Mouse (Mus musculus): ENCODE measurements around the gene Mcoln3.

Gene Mcoln3

DNA sequence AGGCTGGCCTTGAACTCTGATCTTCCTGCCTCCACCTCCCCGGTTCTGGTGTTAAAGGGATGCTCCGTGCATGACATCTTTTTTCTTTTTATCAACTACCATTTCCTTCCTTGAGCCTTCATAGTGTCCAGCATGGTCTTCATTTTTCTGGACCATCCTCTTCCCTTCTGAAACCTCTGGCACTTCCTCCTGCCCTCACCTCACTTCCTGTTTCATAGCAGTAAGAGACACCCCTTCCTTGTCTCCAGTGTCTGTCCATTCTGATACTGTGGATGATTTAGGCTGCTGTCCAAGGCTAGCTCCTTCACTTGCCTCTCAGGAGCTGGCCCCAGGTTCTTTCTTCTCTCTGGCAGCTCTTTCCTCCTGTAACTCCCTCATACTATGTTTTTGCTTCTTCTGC lies 18.2 kb downstream of the Mcoln3 start:
- DNase-seq = no peak

DNA sequence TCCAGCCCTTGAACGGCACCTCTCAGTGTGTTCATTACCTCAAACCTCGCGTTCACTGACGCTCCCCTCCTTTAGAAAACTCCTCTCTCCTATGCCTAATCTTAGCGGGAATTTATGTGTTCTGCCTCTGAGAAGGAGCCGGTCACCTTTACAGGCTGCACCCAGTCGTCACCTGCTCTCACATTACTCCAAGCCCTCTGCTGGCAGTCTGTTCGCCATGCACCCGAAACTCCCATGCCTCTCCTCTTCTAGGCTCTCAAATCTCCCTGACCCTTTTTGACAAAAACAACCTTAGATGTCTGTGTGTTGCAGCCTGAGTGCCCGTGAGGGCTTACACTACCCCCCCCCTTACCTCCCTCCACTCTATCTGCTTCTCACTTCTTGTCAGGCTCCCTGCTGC lies 19.2 kb downstream of the Mcoln3 start:
- no peak for DNase-seq

GRCm38 (mm10) chr3:146140276-146140675 lies 23.0 kb downstream of the Mcoln3 start:
- no peak for DNase-seq

- DNase-seq = no peak
Measured at GRCm38 (mm10) chr3:146142523-146142922, 25.3 kb downstream of the Mcoln3 start.

GRCm38 (mm10) chr3:146145501-146145900 lies 28.3 kb downstream of the Mcoln3 start:
- no peak for DNase-seq

GRCm38 (mm10) chr3:146146131-146146530 lies 28.9 kb downstream of the Mcoln3 start:
- no peak for DNase-seq

DNA sequence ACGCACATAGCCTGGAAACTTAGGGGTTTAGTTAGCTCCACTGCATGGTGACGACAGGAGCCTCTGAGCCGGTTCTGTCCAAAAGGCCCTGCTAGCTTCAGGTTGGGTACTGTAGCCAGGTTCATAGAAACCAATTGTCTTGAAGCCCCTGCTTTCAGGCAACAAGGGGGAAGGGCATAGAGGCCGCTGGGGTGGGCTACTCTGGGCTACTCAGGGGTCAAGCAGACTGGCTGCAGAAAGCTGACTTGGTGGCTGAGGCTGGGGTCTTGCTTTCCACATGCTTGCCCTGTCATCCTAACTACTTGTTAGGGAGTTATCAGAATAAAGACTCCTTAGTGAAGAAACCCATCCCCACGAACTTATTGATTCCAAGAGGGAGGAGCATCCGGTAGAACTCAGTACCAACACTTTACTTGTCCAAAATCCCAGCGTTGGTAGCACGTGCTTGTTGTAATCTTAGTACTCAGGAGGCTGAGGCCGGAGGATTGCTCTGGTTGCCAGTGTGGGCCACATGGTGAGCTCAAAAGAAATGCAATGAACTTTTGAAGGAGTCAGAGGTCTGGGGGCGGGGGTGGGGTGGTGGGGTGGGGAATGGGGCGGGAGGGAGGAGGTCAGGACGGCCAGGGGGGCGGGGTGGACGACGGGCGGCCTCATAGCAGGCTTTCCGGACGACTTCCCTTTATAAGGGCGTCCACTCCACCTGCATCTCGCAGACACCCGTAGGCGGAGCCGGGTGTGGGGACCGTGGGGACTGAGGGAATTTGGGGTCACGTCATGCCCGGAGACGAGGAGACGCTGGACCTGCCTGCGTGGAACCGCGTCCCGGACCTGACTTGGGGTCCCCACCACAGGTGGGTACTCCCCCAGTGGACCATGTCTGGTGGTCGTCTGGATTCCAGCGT lies 32.2 kb downstream of the Mcoln3 start, which contains the start of gene Mcoln2:
Gene Mcoln2 (plus strand): TSS at position 678 of the 902 bp plus-strand sequence.
- DNase-seq = no peak

GRCm38 (mm10) chr3:146150058-146150400 lies 32.8 kb downstream of the Mcoln3 start:
- DNase-seq = no peak

GRCm38 (mm10) chr3:146150560-146150959 lies 33.3 kb downstream of the Mcoln3 start:
- DNase-seq = no peak

DNA sequence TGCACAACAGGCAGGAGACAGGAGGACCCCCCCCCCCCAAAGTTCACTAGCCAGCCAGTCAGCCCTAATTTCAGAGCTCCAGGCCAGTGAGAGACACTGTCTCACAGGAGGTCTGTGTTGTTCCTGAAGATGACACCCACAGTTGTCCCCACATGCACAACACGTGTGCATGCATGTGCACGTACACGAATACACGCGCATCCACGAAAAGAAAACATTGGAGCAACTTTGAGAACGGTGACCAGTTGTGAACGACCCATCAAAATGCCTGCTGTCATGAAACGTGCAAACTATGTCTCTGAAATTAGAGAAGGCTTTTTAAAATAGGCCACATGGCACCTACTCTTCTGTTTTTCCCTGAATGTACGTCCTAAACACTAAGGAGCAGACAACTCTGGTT lies 34.1 kb downstream of the Mcoln3 start:
- no peak for DNase-seq

GRCm38 (mm10) chr3:146151755-146152154 lies 34.5 kb downstream of the Mcoln3 start:
- DNase-seq = no peak

- no peak for DNase-seq
Measured at GRCm38 (mm10) chr3:146152348-146152747, 35.1 kb downstream of the Mcoln3 start.

DNA sequence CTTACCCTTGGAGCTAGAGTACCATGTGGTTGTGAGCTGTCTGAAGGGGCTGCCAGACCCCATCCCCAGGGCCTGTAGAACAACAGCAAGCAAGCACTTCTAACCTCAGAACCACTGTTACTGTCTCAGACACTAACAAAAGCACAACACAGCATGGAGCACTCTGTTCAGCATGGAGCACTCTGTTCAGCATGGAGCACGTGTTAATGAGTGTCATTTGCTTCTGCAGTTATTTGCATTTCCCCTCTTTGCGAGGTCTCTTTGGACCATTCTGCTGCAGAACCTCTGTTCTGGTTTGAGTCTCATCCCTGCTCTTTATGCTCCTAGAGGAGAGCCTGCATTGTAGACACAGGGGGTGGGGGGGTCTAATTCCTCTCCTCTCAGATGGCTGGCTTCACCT lies 35.7 kb downstream of the Mcoln3 start:
- no peak for DNase-seq

DNA sequence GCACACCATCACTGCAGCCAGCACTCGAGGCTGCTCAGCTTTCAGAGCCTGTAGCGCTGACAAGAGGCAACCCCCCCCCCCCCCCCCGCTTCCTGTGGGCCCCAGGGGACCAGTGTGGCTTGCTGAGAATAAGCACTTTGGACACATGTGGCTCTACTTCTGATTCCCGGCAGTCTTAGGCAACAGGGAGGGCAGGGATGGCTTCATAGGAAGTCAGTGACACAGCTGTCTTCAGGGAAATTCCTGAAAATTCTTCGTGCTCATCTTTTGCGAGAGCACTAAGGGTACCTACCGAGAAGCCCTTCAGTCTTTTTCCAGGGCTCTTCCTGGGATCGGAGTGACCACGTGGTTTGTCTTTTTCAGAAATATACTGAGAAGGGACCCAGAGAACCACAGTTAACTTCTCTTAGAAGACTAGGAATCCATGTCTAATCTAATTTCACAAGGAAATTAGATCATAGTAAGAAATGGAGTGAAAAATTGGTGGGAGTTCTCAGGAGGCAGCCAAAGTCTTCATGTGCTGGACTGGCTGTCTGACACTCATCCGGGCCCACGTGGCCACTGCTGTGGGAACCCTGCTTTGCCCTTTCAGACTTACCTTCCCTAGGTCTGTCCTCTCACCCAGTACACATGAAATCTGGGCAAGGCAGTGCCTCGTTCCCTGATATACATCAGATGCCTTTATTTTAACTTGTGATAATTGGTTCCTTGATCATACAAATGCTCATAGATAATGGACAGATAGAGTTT lies 36.8 kb downstream of the Mcoln3 start:
- DNase-seq = no peak

GRCm38 (mm10) chr3:146155628-146156576 lies 38.7 kb downstream of the Mcoln3 start:
- DNase-seq = no peak

DNA sequence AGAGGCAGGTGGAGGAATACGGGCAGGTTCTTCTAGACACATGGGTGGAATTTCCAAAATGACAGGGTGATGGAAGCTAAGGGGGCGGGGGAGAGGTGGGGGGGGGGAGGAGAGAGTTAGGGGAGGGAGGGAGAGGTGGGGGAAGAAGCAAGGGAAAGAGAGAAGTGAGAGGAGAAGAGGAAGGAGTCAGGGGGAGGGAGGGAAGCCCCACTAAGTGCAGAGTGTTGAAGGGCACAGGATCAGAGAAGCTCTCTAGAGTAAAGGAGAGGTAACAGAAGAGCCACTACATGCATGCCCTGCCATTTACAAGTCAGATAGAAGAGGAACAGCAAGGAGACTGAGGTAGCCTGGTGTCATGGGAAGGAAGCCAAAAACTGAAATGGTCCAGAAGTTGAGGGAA lies 39.6 kb downstream of the Mcoln3 start:
- DNase-seq = no peak

DNA sequence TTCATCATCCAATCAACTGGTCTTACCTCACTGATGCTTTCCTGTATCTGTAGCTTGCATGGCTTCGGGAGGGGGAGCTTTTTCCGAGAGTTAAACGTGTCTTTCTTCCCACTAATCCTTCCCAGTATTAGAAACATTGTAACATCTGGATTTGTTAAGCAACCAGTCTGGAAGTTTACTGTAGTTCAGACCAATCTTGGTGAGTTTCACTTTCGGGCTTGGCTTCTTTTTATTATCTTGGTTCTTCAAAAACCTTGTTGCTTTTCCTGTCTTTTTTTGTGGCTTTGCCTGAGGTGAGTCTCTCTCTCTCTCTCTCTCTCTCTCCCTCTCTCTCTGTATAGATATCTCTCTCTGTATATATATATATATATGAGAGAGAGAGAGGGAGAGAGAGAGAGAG lies 40.8 kb downstream of the Mcoln3 start:
- DNase-seq = no peak

DNA sequence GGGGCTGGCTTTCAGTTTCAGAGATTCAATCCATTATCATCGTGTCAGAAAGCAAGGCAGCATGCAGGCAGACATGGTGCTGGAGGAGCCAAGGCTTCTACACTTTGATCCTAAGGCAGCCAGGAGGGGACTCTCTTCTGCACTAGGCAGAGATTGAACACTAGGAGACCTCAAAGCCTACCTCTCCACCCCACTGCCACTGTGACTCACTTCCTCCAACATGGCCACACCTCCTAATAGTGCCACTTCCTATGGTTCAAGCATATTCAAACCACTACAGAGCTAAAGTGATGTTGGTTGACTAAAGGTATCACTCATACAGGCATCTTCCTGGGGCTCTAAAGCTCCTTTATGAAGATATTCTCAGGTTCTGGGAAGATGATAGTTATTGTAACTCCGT lies 42.1 kb downstream of the Mcoln3 start:
- DNase-seq = no peak

GRCm38 (mm10) chr3:146162197-146162596 lies 44.9 kb downstream of the Mcoln3 start:
- no peak for DNase-seq

DNA sequence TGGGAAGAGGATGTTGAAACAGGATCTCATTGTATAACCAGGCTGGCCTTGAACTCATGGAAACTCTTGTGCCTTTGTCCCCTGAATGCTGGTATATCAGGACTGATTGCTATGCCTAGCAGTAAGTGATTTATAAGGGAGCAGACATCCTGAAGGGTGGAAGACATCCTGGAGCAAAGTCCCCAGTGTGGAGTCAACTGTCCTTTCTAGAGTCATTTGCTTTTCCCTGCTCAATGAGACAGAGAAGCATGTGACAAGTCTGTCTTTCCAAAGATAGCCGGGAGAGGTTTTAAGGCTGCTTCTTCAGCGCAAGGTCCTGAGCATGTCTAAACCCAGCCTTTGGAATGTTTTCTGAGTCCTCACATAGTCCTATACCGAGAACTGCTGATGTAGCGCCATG lies 52.1 kb downstream of the Mcoln3 start:
- no peak for DNase-seq

DNA sequence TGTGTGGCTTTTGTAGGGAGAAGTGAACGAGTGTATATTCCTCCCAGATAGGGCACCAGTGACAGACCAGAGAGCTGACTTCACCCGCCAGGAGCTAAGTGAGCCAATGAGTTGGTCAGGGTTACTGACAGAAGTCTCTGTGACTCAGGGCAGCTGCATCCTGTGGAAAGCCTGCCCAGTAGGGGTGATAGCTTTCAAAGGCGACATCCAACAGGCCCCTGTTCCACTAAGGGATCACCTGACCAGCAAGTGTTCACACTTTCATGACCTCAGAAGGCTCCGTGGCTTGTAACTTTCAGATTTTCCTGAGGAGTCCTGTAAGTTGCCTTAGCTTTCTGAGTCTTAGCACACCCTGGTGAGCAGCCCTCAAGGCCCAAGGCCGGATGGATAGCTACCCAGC lies 55.8 kb downstream of the Mcoln3 start:
- no peak for DNase-seq

DNA sequence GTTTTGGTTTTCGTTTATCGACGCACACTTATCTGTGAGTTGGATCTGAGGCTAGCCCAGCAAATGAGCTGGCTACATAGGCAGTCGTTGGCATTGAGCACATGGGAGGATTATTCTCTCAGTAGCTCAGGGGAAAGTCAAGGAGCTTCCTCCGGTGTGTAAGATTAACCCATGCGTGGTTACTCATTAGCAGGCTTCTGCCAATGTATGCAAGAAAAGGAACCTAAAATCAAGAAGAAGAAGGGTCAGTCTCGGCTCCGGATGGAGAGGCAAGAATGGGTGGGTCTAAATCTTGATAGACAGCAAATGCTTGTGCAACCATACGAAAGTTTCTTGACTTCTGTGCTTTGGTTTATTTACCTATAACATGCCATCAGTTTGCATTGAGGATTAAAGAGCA lies 57.0 kb downstream of the Mcoln3 start:
- DNase-seq = no peak

DNA sequence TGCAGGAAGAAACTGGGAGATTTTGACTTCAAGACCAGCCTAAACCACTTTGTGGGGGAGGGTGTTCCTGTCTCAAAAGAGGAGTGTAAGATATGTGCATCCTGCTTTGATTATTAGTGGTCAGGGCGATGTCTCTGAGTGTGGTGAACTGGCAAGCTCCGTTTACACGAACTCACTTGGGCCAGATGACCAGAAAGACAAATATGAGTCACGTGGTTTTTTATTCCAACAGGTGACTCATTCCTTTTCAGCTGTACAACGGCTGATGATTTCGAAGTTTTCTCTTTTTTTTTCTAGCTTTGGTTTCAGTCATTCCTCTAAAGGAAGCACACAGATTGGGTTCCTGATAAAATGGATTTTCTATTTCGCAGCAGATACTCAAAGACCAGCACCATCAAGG lies 60.0 kb downstream of the Mcoln3 start:
- no peak for DNase-seq
